Mouse (Mus musculus) frontal cortex, adult (tissue): ENCODE measurements at regions not wholly inside any gene's neighbourhood (a gene's known extent, or its start where the extent isn't known, plus 50 kb on each side); places are given as distances from the start of the nearest gene placed in this dataset.

Experiments
- ATAC-seq: cut with Nextera tagmentation; 2 replicates; pipeline ENCODE4 v1.9.2; 2017; ENCODE audit warnings: mild to moderate bottlenecking, moderate library complexity, mixed read lengths; ENCODE audit not compliant: low TSS enrichment

DNA sequence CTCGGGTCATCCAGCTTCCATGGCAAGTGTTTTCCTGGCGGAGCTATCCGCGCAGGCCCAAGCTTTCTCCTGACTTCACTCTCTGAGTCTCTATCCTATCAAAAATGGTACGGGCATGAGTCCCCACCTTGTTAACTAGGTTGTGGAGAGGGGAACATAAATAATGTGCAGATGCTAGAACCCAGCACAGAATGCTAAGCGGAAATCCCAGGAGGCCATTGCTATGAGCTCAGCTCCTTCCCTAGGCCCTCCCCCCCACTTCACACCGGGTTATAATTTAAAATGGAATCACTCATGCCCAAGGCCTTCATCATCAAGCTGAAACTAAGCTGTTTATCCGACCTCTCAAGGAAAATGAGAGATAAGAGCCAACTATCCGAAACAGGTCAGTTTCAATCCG, 60.4 kb upstream of the Cd83 start:
- ATAC-seq: no peak

DNA sequence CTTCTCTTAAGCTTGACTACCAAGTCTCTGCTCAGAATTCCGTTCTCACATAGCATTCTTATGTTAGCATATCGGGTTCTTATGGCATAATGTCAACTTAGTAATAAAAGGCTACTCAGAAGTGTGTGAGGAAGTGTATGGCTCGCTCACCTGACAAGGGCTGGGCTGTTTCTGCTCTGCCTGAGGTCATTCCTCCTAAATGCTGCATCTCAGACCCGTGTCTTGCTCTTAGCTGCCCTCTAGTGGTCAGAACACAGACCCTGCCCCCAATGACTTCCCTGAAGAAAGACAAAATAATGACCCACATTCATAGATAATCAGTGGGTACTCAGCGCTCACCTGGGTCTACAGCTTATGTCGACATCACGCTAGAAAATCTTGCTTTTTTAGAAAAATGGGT, 58.9 kb upstream of the Cd83 start:
- ATAC-seq: peak; percentile 70; the same call in 1 of the 2 replicates

GRCm38 (mm10) chr13:43726895-43727341, 57.7 kb upstream of the Cd83 start:
- ATAC-seq: no peak

- peak; percentile 56; the same call in 1 of the 2 replicates for ATAC-seq
Observed at GRCm38 (mm10) chr13:43729617-43730016, 55.0 kb upstream of the Cd83 start.

DNA sequence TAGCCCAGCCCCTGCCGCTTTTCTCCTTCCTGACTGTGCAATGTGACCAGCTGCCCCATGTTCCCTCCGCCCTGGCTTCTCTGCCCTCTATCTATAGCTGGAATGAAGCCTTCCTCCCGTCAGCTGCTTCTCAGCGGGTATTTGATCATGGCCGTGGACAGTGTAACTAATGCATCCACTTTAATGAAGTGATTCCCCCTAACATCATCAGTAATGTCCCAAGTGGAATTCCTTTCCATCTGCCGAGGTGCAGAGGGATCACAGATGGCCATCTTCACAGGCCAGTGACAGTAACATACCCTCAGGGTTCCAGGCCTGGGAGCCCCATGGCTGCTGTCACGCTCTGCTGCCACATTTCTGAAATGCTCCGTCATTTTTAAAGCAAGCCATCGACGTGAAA, 51.5 kb upstream of the Cd83 start:
- no peak for ATAC-seq

DNA sequence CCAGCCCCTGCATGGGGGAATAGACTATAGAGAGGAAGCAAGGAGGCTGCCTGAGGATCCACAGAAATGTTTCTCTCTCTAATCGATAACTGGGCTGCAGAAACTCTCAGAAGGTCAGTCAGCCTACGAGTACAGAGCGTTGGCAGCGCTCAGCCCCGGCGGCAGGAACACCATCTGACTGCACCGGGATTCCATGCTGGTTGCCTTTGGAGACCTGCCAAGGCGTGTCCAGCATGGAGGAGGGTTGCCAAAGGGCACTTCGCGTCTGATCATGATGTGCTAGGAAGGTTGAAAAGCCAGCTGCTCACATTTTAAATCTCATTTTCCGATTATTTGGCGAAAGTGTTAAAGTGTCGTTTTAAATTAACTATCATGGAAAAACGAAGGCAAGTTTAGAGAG, 49.9 kb upstream of the Cd83 start:
- ATAC-seq: no peak
